Mouse (Mus musculus) testis, adult 2 months (tissue): Measurements from ENCODE around the gene Zfp617. TPM values are rescaled to one million over a fixed set of nuclear protein-coding genes. Genes with fewer than 3 reads are reported as not detected.
"Not testable (repeated sequence)": the region's sequence is repeated elsewhere in the genome, so short reads cannot be mapped to it uniquely, and the experiment has no call there.

ENCODE experiments used
- H3K27ac ChIP-seq: fragments of 200-500 bp; 2 replicates; pipeline ENCODE4 v1.5.1; 2012; ENCODE audit warnings: low read depth, low read length; ENCODE audit not compliant: control insufficient read depth, insufficient read depth
- H3K27me3 ChIP-seq: fragments of 200-500 bp; 2 replicates; pipeline ENCODE4 v1.6.1; 2012; ENCODE audit warnings: mild to moderate bottlenecking, low read length, moderate library complexity; ENCODE audit not compliant: control insufficient read depth, insufficient read depth
- H3K36me3 ChIP-seq: fragments of 200-500 bp; 2 replicates; pipeline ENCODE4 v1.6.1; 2012; ENCODE audit warnings: mild to moderate bottlenecking, low read length; ENCODE audit not compliant: control insufficient read depth, insufficient read depth
- H3K4me1 ChIP-seq: fragments of 200-500 bp; 2 replicates; pipeline ENCODE4 v1.6.1; 2012; ENCODE audit warnings: low read length; ENCODE audit not compliant: control insufficient read depth, insufficient read depth
- H3K4me3 ChIP-seq: fragments of 200-500 bp; 2 replicates; pipeline ENCODE4 v1.5.1; 2012; ENCODE audit warnings: low read depth, mild to moderate bottlenecking, low read length, moderate library complexity, mixed read lengths; ENCODE audit not compliant: control insufficient read depth
- CTCF ChIP-seq: fragments of 200-500 bp; IDR thresholded peaks from 2 replicates; pipeline ENCODE4 v1.5.1; 2012; ENCODE audit warnings: low read depth, mild to moderate bottlenecking, inconsistent platforms, low read length, moderate library complexity; ENCODE audit not compliant: control insufficient read depth, insufficient read depth, insufficient replicate concordance
- POLR2A ChIP-seq: fragments of 200-500 bp; IDR thresholded peaks from 2 replicates; pipeline ENCODE4 v1.6.1; 2012; ENCODE audit warnings: low read depth, mild to moderate bottlenecking, inconsistent platforms, low read length, moderate library complexity; ENCODE audit not compliant: control insufficient read depth
- polyA plus RNA-seq: library from polyadenylated mRNA; depleted of rRNA; stranded (reverse); fragments of >200 nt; gene quantifications from 2 replicates; pipeline ENCODE4 v1.2.3, GENCODE M21; 2012; rRNA removed

Zfp617 gene
- polyA plus RNA-seq = 1.6 and 2.5 TPM in 2 replicates

GRCm38 (mm10) chr8:71908309-71909261, at the start of gene Zfp617, which contains the start of gene Zfp882:
Zfp617 (plus strand) TSS chr8:71908635.
Zfp882 (plus strand) TSS chr8:71908608.
- TF ChIP-seq POLR2A = peak; percentile 40
- peak; percentile 14; the same call in 1 of the 2 replicates for TF ChIP-seq CTCF
- Histone ChIP-seq H3K4me1 (no peaks in the 10 kb centered on the region), H3K27ac (peak within 1 kb of the TSS; percentile 91), H3K27me3 (no peaks in the 10 kb centered on the region), H3K4me3 (peak within 1 kb of the TSS; percentile 91), H3K36me3 (no peaks in the 10 kb centered on the region)

- H3K4me1 ChIP-seq, H3K4me3 ChIP-seq, H3K36me3 ChIP-seq, H3K27ac ChIP-seq, H3K27me3 ChIP-seq: not testable (repeated sequence)
Observed at GRCm38 (mm10) chr8:71861551-71861950, 46.9 kb upstream of the Zfp617 start.

GRCm38 (mm10) chr8:71862038-71862437, 46.4 kb upstream of the Zfp617 start:
- H3K4me3 ChIP-seq, H3K36me3 ChIP-seq: not testable (repeated sequence)

GRCm38 (mm10) chr8:71881618-71882274, 26.7 kb upstream of the Zfp617 start, which contains the start of gene Zfp709:
Zfp709 (plus strand) TSS chr8:71882019.
- H3K27ac ChIP-seq = peak within 1 kb of the TSS; percentile 55
- H3K36me3 ChIP-seq = no peaks in the 10 kb centered on the region

More at GRCm38 (mm10) chr8:71862038-71862437, 46.4 kb upstream of the Zfp617 start:
- not testable (repeated sequence) for H3K4me1 ChIP-seq, H3K27ac ChIP-seq, H3K27me3 ChIP-seq

GRCm38 (mm10) chr8:71900666-71901065, 7.8 kb upstream of the Zfp617 start:
- H3K4me3 ChIP-seq = peak overlapping the region; percentile 73
- not testable (repeated sequence) for H3K36me3 ChIP-seq, H3K27me3 ChIP-seq, H3K4me1 ChIP-seq
- H3K27ac ChIP-seq = peak overlapping the region; percentile 53; the same call in 1 of the 2 replicates

More at GRCm38 (mm10) chr8:71881618-71882274, 26.7 kb upstream of the Zfp617 start, which contains the start of gene Zfp709:
- TF ChIP-seq POLR2A (no peak; the same call in 1 of the 2 replicates), CTCF (no peak)
- Histone ChIP-seq H3K4me3 (peak within 1 kb of the TSS; percentile 86), H3K4me1 (peaks cover 3% of the 10 kb centered on the region; the same call in 1 of the 2 replicates), H3K27me3 (no peaks in the 10 kb centered on the region)

- H3K4me3 ChIP-seq, H3K27ac ChIP-seq, H3K36me3 ChIP-seq, H3K4me1 ChIP-seq, H3K27me3 ChIP-seq: not testable (repeated sequence)
Observed at GRCm38 (mm10) chr8:71903084-71903483, 5.4 kb upstream of the Zfp617 start.

GRCm38 (mm10) chr8:71906809-71907208, 1.6 kb upstream of the Zfp617 start:
- no peaks in the 10 kb centered on the region for H3K4me1 ChIP-seq
- H3K4me3 ChIP-seq = no peak overlapping the region
- H3K36me3 ChIP-seq = no peaks in the 10 kb centered on the region
- no peak overlapping the region for H3K27ac ChIP-seq
- no peak for TF ChIP-seq CTCF
- no peaks in the 10 kb centered on the region for H3K27me3 ChIP-seq

- Histone ChIP-seq H3K27me3 (no peaks in the 10 kb centered on the region), H3K4me1 (no peaks in the 10 kb centered on the region), H3K36me3 (no peaks in the 10 kb centered on the region), H3K4me3 (peak overlapping the region; percentile 91; the same call in 1 of the 2 replicates), H3K27ac (peak overlapping the region; percentile 91)
- no peak for TF ChIP-seq CTCF
- no peak for TF ChIP-seq POLR2A
Observed at GRCm38 (mm10) chr8:71907798-71908257, 607 bp upstream of the Zfp617 start.
